Mouse (Mus musculus): ENCODE results near the gene Bbs9.
A peak's percentile ranks its signal among the peaks of the same experiment; 100 is the strongest.
"Not testable (repeated sequence)": the region's sequence is repeated elsewhere in the genome, so short reads cannot be mapped to it uniquely, and the experiment has no call there.

Gene Bbs9

GRCm38 (mm10) chr9:22475424-22475868 lies at the start of gene Bbs9:
TSS of gene Bbs9 (plus strand) at chr9:22475715.
- peak; percentile 96 for DNase-seq

GRCm38 (mm10) chr9:22428028-22428665 lies 47.4 kb upstream of the Bbs9 start:
- no peak for DNase-seq

GRCm38 (mm10) chr9:22428666-22429410 lies 46.7 kb upstream of the Bbs9 start:
- DNase-seq = no peak

GRCm38 (mm10) chr9:22429533-22430241 lies 45.8 kb upstream of the Bbs9 start:
- peak; percentile 21 for DNase-seq

- peak; percentile 12 for DNase-seq
Observed at GRCm38 (mm10) chr9:22430315-22430840, 45.1 kb upstream of the Bbs9 start.

GRCm38 (mm10) chr9:22433221-22433620 lies 42.3 kb upstream of the Bbs9 start:
- DNase-seq = no peak

GRCm38 (mm10) chr9:22434101-22434500 lies 41.4 kb upstream of the Bbs9 start:
- DNase-seq = no peak

GRCm38 (mm10) chr9:22438826-22439225 lies 36.7 kb upstream of the Bbs9 start:
- no peak for DNase-seq

- DNase-seq = peak; percentile 6
Observed at GRCm38 (mm10) chr9:22443157-22443556, 32.4 kb upstream of the Bbs9 start.

GRCm38 (mm10) chr9:22445123-22445522 lies 30.4 kb upstream of the Bbs9 start:
- DNase-seq = no peak

GRCm38 (mm10) chr9:22447213-22447612 lies 28.3 kb upstream of the Bbs9 start:
- DNase-seq = peak; percentile 17

- DNase-seq = peak; percentile 9
Observed at GRCm38 (mm10) chr9:22448420-22448819, 27.1 kb upstream of the Bbs9 start.

- no peak for DNase-seq
Observed at GRCm38 (mm10) chr9:22449209-22449608, 26.3 kb upstream of the Bbs9 start.

- no peak for DNase-seq
Observed at GRCm38 (mm10) chr9:22452697-22453096, 22.8 kb upstream of the Bbs9 start.

GRCm38 (mm10) chr9:22453501-22453924 lies 22.0 kb upstream of the Bbs9 start:
- DNase-seq = no peak

- DNase-seq = not testable (repeated sequence)
Observed at GRCm38 (mm10) chr9:22453990-22454389, 21.5 kb upstream of the Bbs9 start, which contains the start of gene Gm17545. TSS of gene Gm17545 (plus strand) at chr9:22454290.

GRCm38 (mm10) chr9:22455041-22455440 lies 20.5 kb upstream of the Bbs9 start:
- no peak for DNase-seq

GRCm38 (mm10) chr9:22457142-22457835 lies 18.2 kb upstream of the Bbs9 start:
- DNase-seq = peak; percentile 32

- DNase-seq = peak; percentile 12
Observed at GRCm38 (mm10) chr9:22461946-22462345, 13.6 kb upstream of the Bbs9 start.

GRCm38 (mm10) chr9:22466212-22466611 lies 9.3 kb upstream of the Bbs9 start:
- DNase-seq = no peak

- DNase-seq = peak; percentile 57
Observed at GRCm38 (mm10) chr9:22467371-22468169, 7.9 kb upstream of the Bbs9 start.

Data from lung, postnatal 36 days (tissue).